Mouse (Mus musculus) frontal cortex, adult (tissue): ENCODE data around the gene Gm42791.

Experiments used
- ATAC-seq: cut with Nextera tagmentation; 2 replicates; pipeline ENCODE4 v1.9.2; 2017; ENCODE audit warnings: mild to moderate bottlenecking, moderate library complexity, mixed read lengths; ENCODE audit not compliant: low TSS enrichment

The Gm42791 gene

DNA sequence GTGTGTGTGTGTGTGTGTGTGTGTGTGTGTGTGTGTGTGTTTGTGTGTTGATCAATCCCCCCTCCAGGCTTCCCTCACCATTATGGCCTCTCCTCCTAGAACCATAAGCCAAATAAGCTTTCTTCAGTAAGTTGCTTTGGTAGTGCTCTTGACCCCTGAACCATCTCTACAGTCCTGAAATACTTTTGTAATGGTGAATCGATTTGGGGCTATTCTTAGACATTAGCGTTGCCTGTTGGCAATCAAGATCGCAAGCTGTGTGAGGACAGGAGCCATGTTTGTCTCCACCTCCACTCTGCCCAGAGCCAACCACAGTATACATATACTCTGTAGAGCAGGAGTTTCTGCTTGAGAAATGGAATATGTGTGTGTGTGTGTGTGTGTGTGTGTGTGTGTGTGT lies 14.2 kb upstream of the Gm42791 start:
- ATAC-seq = no peak

GRCm38 (mm10) chr5:149007295-149007646 lies 12.3 kb upstream of the Gm42791 start:
- no peak for ATAC-seq

- peak; percentile 86 for ATAC-seq
Observed at GRCm38 (mm10) chr5:149006362-149007294, 11.7 kb upstream of the Gm42791 start.

DNA sequence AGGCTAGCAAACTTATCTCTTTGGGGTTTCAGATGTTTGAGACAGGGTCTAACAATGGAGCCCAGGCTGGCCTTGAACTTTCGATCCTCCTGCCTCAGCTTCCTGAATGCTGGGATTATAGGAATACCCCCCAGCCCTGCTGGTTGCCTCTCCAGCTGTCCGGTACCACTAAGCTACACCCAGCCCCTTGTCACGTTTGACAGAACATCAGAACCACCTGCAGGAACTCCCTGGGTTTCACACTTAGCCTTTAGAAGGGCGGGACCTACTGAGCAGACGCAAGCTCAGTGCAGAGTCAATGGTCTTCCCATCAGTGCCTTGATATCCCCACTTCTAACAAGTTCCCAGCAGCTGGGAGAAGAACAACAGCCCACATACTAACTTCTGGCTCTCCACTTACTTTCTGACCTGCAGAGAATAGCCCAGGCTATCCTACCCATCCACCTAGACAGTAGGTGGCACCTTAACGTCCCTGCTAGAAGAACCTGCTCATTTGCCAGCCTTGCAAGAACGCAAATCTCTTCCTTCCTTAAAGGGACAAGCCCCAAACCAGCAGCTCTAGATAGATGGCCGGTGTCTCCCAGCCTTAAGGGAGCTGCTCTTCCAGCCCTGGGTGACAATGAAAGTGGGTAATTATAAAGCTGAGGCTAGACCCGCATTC lies 10.9 kb upstream of the Gm42791 start:
- peak; percentile 31 for ATAC-seq

DNA sequence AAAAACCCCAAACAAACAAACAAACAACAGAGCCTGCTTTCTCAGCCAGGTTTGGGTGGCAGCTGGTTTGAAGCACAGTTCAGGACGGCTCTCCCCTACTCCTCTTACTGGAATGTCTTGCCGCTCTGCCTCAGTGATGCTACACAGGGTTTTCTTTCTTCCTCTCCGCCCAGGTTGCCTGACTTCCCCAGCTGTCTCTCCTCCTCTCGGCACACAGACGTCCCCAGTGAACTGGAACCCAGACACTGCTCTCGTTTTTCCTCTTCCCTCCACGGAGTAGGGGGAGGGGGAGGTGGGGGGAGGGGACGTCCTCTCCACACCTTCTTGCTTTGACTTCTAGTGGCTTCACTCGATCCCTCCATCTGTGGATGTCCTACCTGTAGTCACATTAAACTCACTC lies 10.1 kb upstream of the Gm42791 start:
- no peak for ATAC-seq

DNA sequence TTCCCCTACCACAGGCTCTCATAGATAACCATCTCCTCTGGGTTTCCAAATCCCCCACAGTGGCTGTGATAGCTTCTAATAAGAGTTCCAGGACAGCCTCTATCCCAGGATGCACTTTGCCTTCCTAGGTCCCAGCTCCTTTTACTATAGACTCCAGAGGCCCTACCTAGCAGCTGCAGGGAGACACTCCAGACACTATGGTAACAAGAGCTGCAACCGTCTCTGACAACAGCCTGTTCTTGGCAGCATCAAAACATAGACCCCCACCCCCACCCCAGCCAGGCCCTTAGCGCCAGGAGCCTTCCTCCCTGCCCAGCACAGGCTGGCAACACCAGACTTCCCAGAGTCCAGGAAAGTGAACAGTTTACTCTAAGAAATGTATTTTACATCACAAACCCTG lies 8.2 kb upstream of the Gm42791 start:
- ATAC-seq = no peak

DNA sequence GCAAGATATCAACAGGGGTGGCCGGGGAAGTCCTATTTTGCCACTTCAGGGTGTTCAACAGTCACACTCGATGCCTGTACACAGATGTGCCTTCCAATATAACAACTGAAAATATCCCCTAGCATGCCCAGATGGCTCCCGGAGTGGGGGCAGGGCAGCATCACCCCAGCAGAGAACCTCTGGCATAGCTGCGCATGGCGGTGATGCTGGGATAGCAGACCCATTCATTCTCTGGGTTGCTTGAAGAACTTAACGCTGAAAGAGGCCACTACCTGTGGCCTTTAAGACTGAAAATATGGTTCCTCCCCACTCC lies 7.8 kb upstream of the Gm42791 start:
- ATAC-seq = no peak

GRCm38 (mm10) chr5:149002034-149002802 lies 7.3 kb upstream of the Gm42791 start:
- ATAC-seq = no peak

- ATAC-seq = no peak
Observed at GRCm38 (mm10) chr5:148999802-149000201, 4.9 kb upstream of the Gm42791 start.

DNA sequence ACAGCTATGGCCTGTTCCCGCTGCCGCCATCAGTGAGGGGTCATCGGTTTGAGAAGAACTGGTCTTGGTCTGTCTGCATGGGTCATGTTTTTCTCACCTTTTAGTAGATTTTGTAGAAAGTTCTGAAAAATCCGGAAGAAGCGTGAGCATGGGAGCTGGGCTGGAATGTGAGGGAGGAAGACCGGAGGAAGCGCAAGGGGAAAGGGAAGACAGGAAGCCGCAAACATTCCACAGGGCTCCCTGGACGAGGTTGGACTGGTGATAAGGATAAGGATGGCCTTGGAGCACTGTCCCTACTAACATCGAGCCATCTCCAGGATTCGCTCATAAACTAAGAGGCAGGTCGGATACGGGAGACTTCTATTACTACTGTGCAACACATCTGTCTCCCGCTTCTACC lies 3.6 kb upstream of the Gm42791 start:
- ATAC-seq = no peak

GRCm38 (mm10) chr5:148996709-148997037 lies 1.7 kb upstream of the Gm42791 start:
- ATAC-seq = no peak

- no peak for ATAC-seq
Observed at GRCm38 (mm10) chr5:148995962-148996708, 1.2 kb upstream of the Gm42791 start.

- ATAC-seq = no peak
Observed at GRCm38 (mm10) chr5:148994311-148994705, 639 bp downstream of the Gm42791 start.

DNA sequence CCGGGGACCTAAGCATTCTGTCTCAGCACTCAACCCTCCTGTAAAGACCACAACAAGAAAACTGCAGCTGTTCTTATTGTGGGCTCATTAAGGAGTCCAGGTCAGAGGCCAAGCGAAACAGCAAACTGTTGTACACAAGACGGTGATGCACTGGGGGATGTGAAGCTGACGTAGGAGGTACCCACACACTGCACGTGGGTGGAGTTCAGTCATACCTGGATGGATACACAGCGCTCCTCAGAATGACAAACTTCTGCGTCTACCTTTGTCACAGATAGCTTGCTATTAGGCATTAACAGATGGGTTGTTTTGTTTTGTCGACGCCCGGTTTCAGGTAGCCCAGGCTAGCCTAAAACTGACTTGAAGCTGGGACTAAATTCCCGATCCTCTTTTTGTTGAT lies 2.3 kb downstream of the Gm42791 start:
- ATAC-seq = no peak

GRCm38 (mm10) chr5:148990891-148991311 lies 4.0 kb downstream of the Gm42791 start:
- no peak for ATAC-seq

DNA sequence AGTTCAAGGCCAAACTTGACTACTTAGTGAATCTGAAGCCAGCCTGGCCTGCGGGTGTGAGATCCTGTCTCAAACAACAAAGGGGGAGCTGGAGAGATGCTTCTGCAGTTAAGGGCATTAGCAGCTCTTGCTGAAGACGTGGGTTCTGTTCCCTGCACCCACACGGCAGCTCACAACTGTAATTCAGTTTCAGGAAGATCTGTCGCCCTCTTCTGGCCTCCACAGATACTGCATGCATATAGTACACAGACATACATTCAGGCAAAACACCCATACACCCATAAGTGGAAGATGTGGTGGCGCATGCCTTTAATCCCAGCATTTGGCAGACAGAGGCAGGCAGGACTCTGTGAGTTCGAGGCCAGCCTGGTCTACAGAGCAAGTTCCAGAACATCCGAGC lies 5.5 kb downstream of the Gm42791 start:
- no peak for ATAC-seq

- ATAC-seq = no peak
Observed at GRCm38 (mm10) chr5:148984961-148985360, 10.0 kb downstream of the Gm42791 start.

DNA sequence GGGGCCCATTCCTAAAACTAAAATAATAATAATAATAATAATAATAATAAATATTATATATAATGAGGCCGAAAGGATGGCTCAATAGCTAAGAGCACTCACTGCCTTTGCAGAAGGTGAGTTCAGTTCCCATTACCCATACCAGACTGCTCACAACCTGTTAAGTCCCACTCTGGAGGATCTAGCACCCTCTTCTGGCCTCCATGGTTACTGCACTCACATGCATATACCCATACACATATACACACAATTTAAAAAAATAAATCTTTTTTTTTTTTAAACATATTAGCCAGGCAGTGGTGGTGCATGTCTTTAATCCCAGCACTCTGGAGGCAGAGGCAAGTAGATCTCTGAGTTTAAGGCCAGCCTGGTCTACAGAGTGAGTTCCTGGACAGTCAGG lies 11.3 kb downstream of the Gm42791 start:
- no peak for ATAC-seq

DNA sequence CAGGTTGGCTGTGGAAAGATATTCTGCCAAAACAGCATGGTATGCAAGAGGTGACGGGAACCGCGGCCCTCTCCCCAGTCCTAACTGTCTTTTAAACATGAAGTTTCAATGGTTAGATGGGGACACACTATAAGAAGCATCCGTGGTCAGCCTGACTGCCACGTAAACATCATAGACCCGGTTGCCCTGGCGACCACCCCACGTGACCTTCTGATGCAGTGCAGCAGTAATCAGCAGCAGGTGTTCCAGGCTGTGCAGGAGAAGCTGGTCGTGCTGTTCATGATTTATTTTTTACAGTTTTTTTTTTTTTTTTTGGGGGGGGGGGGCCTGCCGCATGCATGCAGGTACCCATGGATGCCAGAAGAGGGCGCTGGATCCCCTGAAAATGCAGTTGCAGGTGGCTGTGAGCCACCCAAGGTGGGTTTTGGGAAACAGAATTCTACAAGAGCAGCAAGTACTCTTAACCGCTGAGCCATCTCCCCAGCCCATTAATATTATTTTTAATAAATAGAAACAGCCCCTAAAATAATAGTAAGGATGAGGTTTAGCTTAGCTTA lies 11.8 kb downstream of the Gm42791 start:
- ATAC-seq = no peak

- ATAC-seq = no peak
Observed at GRCm38 (mm10) chr5:148982396-148982795, 12.6 kb downstream of the Gm42791 start.

GRCm38 (mm10) chr5:148980607-148981006 lies 14.3 kb downstream of the Gm42791 start:
- no peak for ATAC-seq
